Mouse (Mus musculus): ENCODE results near the gene Gon4l. TPM values are rescaled to one million over a fixed set of nuclear protein-coding genes. Genes with fewer than 3 reads are reported as not detected.
A peak's percentile ranks its signal among the peaks of the same experiment; 100 is the strongest.
"Not testable (repeated sequence)": the region's sequence is repeated elsewhere in the genome, so short reads cannot be mapped to it uniquely, and the experiment has no call there.

The Gon4l gene
- total RNA-seq (2014; fragmentation: Nextera tagmentation) (34.9 and 45.3 TPM in 2 replicates), total RNA-seq (2017) (22.8 and 29.2 TPM in 2 replicates)

- peak; percentile 85 for ATAC-seq (replicated peaks; ENCODE audit: poor library complexity, severe bottlenecking)
These were observed at the start of gene Gon4l for GRCm38 (mm10) chr3:88834951-88835491. TSS of gene Gon4l (plus strand) at chr3:88835231.

- not testable (repeated sequence) for ATAC-seq (replicated peaks; ENCODE audit: poor library complexity, severe bottlenecking)
These were observed 48.7 kb upstream of the Gon4l start for GRCm38 (mm10) chr3:88786323-88786722.

DNA sequence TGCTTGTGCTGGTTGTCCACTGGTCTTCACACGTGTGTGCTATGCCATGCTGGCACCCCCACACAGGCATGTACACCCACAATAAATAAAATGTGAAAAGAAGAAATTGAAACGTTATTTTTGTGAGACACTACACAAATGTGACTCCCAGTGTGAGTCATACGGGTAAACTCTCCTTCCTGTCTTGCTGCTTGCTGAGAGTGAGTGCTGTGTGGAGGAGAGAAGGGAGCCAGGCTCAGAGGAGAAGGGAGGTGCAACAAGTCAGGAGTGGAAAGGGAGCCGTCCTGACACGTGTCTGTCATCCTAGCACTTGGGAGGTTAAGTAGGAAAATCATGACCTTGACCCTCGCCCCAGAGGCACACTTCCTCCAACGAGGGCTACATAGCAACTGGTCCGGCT lies 48.2 kb upstream of the Gon4l start:
- ATAC-seq (replicated peaks; ENCODE audit: poor library complexity, severe bottlenecking) = not testable (repeated sequence)

DNA sequence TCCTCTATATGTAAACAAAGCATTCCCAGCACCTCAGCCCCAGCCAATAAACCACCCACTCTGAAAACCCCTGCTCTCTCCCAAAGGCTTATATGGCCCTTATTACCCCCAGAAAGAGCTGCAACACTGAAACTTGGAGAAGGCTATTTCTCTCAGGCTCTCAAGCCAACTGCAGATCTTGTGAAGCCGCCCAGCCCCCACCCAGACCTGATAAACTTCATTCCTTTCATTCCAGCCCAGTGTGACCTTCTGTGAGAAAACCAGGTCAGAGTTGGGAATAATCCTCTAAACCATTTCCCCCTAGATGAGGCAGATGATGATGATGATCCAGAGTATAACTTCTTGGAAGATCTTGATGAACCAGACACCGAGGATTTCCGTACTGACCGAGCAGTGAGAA lies 47.0 kb upstream of the Gon4l start:
- ATAC-seq (replicated peaks; ENCODE audit: poor library complexity, severe bottlenecking) = not testable (repeated sequence)

- ATAC-seq (replicated peaks; ENCODE audit: poor library complexity, severe bottlenecking) = not testable (repeated sequence)
These were observed 37.5 kb upstream of the Gon4l start for GRCm38 (mm10) chr3:88797507-88797906.

DNA sequence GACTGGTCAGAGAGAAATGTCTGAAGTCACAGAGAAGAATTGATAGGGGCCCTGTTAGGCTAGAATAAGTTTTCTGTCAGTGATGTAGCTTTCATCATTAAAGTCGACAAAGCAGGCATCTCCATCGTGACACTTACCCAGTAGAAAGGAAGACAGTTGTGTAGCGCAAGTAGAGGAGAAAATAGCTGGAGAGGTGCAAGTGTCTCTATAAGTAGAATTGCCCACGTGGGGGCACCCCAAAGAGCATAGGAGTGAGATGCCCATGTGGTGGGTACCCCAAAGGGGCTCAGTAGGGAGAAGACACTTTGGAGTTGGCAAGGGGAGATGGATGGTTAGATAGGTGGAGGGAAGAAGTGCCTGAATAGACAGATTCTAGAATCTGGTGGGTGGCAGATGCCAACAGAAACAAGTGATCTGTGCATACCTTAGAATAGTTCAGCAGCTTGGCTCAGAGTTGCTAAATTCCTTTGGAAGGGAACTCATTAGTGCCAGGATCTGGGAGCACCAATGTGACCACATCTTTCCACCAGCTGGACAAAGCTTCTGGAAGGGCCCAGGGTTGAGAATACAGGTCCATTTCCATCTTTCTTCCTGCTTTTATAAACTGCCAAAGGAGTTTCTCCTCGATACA lies 31.0 kb upstream of the Gon4l start:
- no peak for ATAC-seq (replicated peaks; ENCODE audit: poor library complexity, severe bottlenecking)

- ATAC-seq (replicated peaks; ENCODE audit: poor library complexity, severe bottlenecking) = no peak
These were observed 9.3 kb upstream of the Gon4l start for GRCm38 (mm10) chr3:88825710-88826109.

- ATAC-seq (replicated peaks; ENCODE audit: poor library complexity, severe bottlenecking) = no peak
These were observed 7.8 kb upstream of the Gon4l start for GRCm38 (mm10) chr3:88827231-88827630.

DNA sequence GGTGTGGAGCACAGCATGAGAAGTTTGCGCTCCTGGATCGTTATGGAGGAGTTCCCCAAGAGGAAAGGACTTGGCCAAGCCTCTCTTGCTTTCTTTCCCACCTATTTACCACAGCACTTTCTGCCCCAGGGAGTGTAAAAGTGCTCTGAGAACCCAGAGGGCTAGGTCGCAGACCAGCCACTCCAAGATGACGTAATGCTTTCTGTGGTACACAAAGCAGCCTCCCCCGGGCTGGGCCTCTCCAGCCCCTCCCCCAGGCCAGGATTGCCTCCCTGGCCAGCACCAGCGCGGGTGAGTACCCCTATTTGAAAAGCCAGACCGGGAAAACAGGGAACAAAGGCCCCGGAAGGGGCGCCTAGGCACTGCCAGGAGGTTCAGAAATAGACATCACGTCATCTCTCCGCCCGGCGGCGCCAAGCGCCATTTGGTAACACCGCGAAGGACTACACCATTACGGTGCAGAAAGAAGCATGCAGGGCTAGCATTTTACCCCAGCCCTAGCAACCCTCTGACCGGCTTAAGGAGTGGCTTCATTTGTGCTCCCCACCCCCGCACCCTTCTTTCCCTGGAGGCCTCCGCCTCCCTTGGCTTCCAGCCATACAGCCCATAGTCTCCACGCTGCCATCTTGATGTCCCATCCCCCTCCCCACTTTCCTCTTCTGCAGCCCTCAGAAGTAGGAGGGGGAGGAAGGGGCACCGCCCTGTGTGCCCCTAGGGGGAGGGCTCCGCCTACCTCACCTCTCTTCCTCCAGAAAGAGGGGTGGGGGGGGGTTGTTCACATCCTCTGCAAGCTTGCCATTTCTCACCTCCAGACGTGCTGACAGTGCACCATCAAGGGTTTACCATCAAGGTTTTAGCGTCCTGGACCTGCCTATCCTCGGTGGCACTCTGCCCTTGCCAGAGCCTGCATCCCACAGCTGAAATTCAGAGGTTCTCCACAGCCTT lies 3.6 kb upstream of the Gon4l start:
- ATAC-seq (replicated peaks; ENCODE audit: poor library complexity, severe bottlenecking) = peak; percentile 52

DNA sequence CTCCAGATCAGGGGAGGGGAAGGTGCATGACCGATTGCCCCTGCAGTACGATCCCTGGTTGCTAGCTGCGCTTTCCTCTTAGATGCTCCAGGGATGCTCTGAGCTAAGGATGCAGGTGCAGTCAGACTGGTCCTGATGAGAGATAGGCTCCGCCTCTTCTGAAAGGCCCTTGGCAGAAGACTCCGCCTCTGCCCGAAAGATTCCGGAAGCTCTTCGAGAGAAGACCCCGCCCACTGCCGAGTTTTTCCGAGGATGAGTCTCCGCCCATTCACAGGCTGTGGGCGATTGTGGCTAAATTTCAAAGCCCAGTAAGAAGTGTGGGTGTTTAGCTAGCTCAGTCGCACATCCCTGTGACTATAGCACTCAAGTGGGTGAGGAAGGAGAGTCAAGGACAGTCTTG lies 2.6 kb upstream of the Gon4l start:
- ATAC-seq (replicated peaks; ENCODE audit: poor library complexity, severe bottlenecking) = peak; percentile 50

DNA sequence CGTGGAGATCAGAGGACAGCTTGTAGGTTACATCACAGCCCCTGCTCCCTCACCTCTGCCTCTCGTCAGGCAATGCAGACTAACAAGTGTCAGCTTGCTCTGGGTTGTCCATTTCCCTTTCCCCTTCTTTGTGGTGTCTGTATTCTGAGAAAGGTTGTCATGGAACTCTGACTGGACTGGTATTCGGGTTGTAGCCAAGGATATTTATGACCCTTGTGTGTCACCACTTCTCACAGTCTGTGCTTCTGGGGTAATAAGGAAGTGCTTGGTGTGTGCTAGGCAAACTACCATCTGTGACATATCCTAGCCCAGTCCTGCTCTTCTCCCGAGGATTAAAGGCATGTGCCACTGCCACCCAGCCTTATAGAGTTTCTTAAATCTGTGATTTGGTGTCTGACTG lies 14.1 kb downstream of the Gon4l start:
- ATAC-seq (replicated peaks; ENCODE audit: poor library complexity, severe bottlenecking) = no peak

DNA sequence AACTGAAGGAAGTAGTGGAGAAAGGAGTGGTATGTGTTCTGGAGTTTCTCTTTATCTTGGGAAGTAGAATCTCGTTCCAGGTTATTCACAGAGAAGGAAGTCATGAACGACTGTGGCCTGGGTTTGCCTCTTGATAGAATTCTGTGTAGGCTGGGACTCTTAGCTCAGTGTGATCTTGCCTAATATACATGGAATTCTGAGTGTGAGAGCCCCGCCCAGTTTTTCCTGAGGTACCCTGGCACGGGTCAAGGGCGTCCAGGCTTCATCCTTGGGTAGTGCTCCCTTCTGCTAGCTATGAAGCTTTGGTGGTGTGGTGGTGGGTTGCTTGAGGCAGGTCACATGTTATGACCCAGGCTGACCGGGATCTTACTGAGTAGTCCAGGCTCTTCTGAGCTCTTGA lies 20.8 kb downstream of the Gon4l start:
- ATAC-seq (replicated peaks; ENCODE audit: poor library complexity, severe bottlenecking) = no peak

- no peak for ATAC-seq (replicated peaks; ENCODE audit: poor library complexity, severe bottlenecking)
These were observed 27.1 kb downstream of the Gon4l start for GRCm38 (mm10) chr3:88862129-88862528.

DNA sequence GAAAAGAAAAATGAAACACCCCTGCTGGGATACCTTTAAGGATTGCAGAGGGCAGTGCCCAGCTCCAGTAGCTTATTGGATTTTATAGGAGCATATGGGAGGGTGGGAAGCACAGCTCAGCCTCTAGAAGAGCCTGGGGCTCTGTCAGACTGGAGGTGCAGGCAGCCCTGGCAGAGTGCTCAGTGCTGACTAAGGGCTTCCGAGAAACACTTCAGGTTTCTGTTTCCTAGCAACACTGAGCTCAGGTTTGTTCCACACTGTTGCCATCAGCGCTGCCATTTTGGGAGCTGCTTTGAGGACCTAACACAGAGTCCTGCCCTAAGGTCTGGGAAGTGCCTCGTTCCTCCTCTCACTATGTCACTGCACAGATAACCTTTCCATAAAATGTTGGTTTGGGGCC lies 31.7 kb downstream of the Gon4l start:
- not testable (repeated sequence) for ATAC-seq (replicated peaks; ENCODE audit: poor library complexity, severe bottlenecking)

DNA sequence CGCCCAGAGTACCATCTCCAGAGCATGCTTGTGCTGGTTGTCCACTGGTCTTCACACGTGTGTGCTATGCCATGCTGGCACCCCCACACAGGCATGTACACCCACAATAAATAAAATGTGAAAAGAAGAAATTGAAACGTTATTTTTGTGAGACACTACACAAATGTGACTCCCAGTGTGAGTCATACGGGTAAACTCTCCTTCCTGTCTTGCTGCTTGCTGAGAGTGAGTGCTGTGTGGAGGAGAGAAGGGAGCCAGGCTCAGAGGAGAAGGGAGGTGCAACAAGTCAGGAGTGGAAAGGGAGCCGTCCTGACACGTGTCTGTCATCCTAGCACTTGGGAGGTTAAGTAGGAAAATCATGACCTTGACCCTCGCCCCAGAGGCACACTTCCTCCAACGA lies 32.1 kb downstream of the Gon4l start:
- ATAC-seq (replicated peaks; ENCODE audit: poor library complexity, severe bottlenecking) = not testable (repeated sequence)

- not testable (repeated sequence) for ATAC-seq (replicated peaks; ENCODE audit: poor library complexity, severe bottlenecking)
These were observed 33.4 kb downstream of the Gon4l start for GRCm38 (mm10) chr3:88868449-88868848.

GRCm38 (mm10) chr3:88882536-88882935 lies 47.5 kb downstream of the Gon4l start:
- ATAC-seq (replicated peaks; ENCODE audit: poor library complexity, severe bottlenecking) = not testable (repeated sequence)

- ATAC-seq (replicated peaks; ENCODE audit: poor library complexity, severe bottlenecking) = not testable (repeated sequence)
These were observed 58.0 kb downstream of the Gon4l start for GRCm38 (mm10) chr3:88893011-88893410.

GRCm38 (mm10) chr3:88904803-88905202 lies 69.8 kb downstream of the Gon4l start:
- ATAC-seq (replicated peaks; ENCODE audit: poor library complexity, severe bottlenecking) = no peak

GRCm38 (mm10) chr3:88905209-88905608 lies 70.2 kb downstream of the Gon4l start:
- no peak for ATAC-seq (replicated peaks; ENCODE audit: poor library complexity, severe bottlenecking)

- no peak for ATAC-seq (replicated peaks; ENCODE audit: poor library complexity, severe bottlenecking)
These were observed 70.7 kb downstream of the Gon4l start for GRCm38 (mm10) chr3:88905741-88906140.

All from granulocyte monocyte progenitor cell, adult 5-6 weeks (primary cell).